Mouse (Mus musculus): Measurements from ENCODE around the gene Art4.

GRCm38 (mm10) chr6:136875670-136876069, 18.1 kb upstream of the Art4 start, which contains the start of gene Mgp:
- no peak for TF ChIP-seq TBP (conservative IDR thresholded peaks at IDR 0.05; ENCODE audit: low read depth, low read length)
- no peak for TF ChIP-seq USF1 (IDR thresholded peaks at IDR 0.05; ENCODE audit: low read depth, low read length)
- TF ChIP-seq MAX (IDR thresholded peaks at IDR 0.05; ENCODE audit: low read length): no peak
- TF ChIP-seq CHD1 (IDR thresholded peaks at IDR 0.05; ENCODE audit: low read depth, low read length): no peak
- no peak for TF ChIP-seq SIN3A (IDR thresholded peaks at IDR 0.05; ENCODE audit: low read length)
- TF ChIP-seq EP300 (IDR thresholded peaks at IDR 0.05; ENCODE audit: low read length): no peak
- no peak for TF ChIP-seq ZC3H11A (IDR thresholded peaks at IDR 0.05; ENCODE audit: low read depth, low read length)
- no peak for TF ChIP-seq POLR2A (IDR thresholded peaks at IDR 0.05; ENCODE audit: low read depth, low read length)
- TF ChIP-seq NELFE (IDR thresholded peaks at IDR 0.05; ENCODE audit: low read depth, low read length): no peak
- TF ChIP-seq CTCF (conservative IDR thresholded peaks at IDR 0.05 in 1 of 2, IDR thresholded peaks at IDR 0.05 in 1 of 2; ENCODE audit: low read depth in 2 of 2, low read length in 2 of 2): no peak

Data from CH12.LX (cell line).